Mouse (Mus musculus) heart, embryonic 10.5 days (tissue): ENCODE measurements around the gene Gm20379. TPM values are rescaled to one million over a fixed set of nuclear protein-coding genes. Genes with fewer than 3 reads are reported as not detected.

Source experiments
- DNase-seq: peaks from one replicate; pipeline ENCODE4 v3.0.0-alpha.2; 2017; ENCODE audit warnings: low spot score
- H3K27ac ChIP-seq: fragments of 300-500 bp; sonication (generic); 2 replicates; pipeline ENCODE4 v1.5.1; 2016; ENCODE audit warnings: mild to moderate bottlenecking
- H3K27me3 ChIP-seq: fragments of 300-500 bp; sonication (generic); 2 replicates; pipeline ENCODE4 v1.6.1; 2016; ENCODE audit warnings: mild to moderate bottlenecking; ENCODE audit not compliant: poor library complexity, insufficient read depth, severe bottlenecking
- H3K36me3 ChIP-seq: fragments of 300-500 bp; sonication (generic); 2 replicates; pipeline ENCODE4 v1.6.1; 2016; ENCODE audit warnings: mild to moderate bottlenecking, moderate library complexity
- H3K4me1 ChIP-seq: fragments of 300-500 bp; sonication (generic); 2 replicates; pipeline ENCODE4 v1.6.1; 2016; ENCODE audit warnings: mild to moderate bottlenecking
- H3K4me3 ChIP-seq: fragments of 300-500 bp; sonication (generic); 2 replicates; pipeline ENCODE4 v1.5.1; 2016; ENCODE audit warnings: mild to moderate bottlenecking, moderate library complexity
- H3K9me3 ChIP-seq: fragments of 300-500 bp; sonication (generic); 2 replicates; pipeline ENCODE4 v1.6.1; 2016; ENCODE audit warnings: mild to moderate bottlenecking, moderate library complexity
- WGBS: fragments of 180-500 bp; shearing (Covaris S2); methylation state at CpG from one replicate; pipeline ENCODE4 v1.1.7; 2016; 5-methylcytosine and 5-hydroxymethylcytosine counted together
- polyA plus RNA-seq: library from polyadenylated mRNA; unstranded; fragments of >200 nt; fragmentation: Nextera tagmentation; extraction: Ambion mirVana; gene quantifications from 2 replicates; pipeline ENCODE4 v1.2.1, GENCODE M21; 2016

Gm20379 gene
- polyA plus RNA-seq, 1 experiment from 2014 or later: 0.79 TPM

DNA sequence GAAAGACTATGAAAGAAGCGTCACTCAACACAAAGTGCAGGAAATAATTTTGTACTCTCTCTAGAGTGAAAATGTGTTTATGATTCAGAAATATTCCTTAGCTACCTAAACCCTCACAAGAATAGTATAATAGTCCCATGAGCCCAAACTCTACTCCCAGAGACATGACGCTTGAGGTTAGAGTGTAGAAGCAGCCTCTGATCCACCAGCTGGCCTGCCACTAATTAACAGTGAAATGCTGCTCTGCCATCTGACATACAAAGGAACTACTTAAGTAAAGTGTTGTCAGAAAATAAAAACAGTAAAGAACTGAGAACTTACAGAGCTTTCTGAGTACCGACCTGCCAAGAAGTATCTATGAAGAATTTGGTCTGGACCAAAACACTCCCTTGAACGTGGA is 3.3 kb upstream of the Gm20379 start:
- H3K9me3 ChIP-seq: no peaks in the 10 kb centered on the region
- DNase-seq: no peak
- H3K27me3 ChIP-seq: no peaks in the 10 kb centered on the region
- WGBS: 84% methylated on average over 4 of the region's 4 CpGs
- peaks cover 13% of the 10 kb centered on the region; the same call in 1 of the 2 replicates for H3K4me1 ChIP-seq
- H3K27ac ChIP-seq: no peak overlapping the region
- H3K4me3 ChIP-seq: no peak overlapping the region
- H3K36me3 ChIP-seq: peaks cover 21% of the 10 kb centered on the region; the same call in 1 of the 2 replicates

- no peaks in the 10 kb centered on the region for H3K27me3 ChIP-seq
- H3K4me1 ChIP-seq: peaks cover 13% of the 10 kb centered on the region; the same call in 1 of the 2 replicates
- no peak for DNase-seq
- H3K36me3 ChIP-seq: peaks cover 28% of the 10 kb centered on the region
- 88% methylated on average over 8 of the region's 8 CpGs for WGBS
- no peak overlapping the region for H3K4me3 ChIP-seq
- H3K9me3 ChIP-seq: no peaks in the 10 kb centered on the region
- no peak overlapping the region for H3K27ac ChIP-seq
These were observed 2.5 kb upstream of the Gm20379 start for GRCm38 (mm10) chr13:92303062-92303948.

- Histone ChIP-seq H3K9me3 (no peaks in the 10 kb centered on the region), H3K4me1 (peaks cover 13% of the 10 kb centered on the region; the same call in 1 of the 2 replicates), H3K4me3 (no peak overlapping the region), H3K36me3 (peaks cover 33% of the 10 kb centered on the region), H3K27ac (no peak overlapping the region), H3K27me3 (no peaks in the 10 kb centered on the region)
- no peak for DNase-seq
- WGBS: 90% methylated on average over 5 of the region's 5 CpGs
These were observed 1.5 kb upstream of the Gm20379 start for GRCm38 (mm10) chr13:92304291-92304690.

GRCm38 (mm10) chr13:92314613-92315012 is 8.8 kb downstream of the Gm20379 start:
- DNase-seq: no peak
- 87% methylated on average over 5 of the region's 5 CpGs for WGBS
- peaks cover 27% of the 10 kb centered on the region for H3K36me3 ChIP-seq
- no peaks in the 10 kb centered on the region for H3K9me3 ChIP-seq
- no peaks in the 10 kb centered on the region for H3K27me3 ChIP-seq
- no peak overlapping the region for H3K27ac ChIP-seq
- no peak overlapping the region for H3K4me3 ChIP-seq
- no peaks in the 10 kb centered on the region for H3K4me1 ChIP-seq

DNA sequence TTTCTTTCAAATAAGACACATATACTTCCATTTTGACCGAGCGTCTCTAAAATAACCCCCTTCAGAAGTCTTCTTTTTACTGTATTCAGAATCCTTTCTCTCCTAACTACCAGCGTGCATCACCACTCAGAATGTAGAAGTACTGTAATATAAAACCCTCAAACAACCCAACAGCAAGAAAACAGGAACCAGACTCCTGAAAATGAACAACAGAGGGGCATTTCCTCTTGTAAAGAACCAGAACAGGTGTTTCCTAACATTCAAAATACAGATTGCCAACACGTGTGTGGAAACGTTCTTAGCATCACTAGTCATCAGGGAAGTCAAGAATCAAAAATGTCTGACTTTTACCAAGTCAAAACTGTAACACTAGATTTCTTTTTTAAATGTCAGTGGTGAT is 15.0 kb downstream of the Gm20379 start:
- no peak overlapping the region for H3K27ac ChIP-seq
- H3K36me3 ChIP-seq: peaks cover 22% of the 10 kb centered on the region
- no peaks in the 10 kb centered on the region for H3K9me3 ChIP-seq
- no peak overlapping the region for H3K4me3 ChIP-seq
- H3K4me1 ChIP-seq: peaks cover 4% of the 10 kb centered on the region; the same call in 1 of the 2 replicates
- DNase-seq: no peak
- H3K27me3 ChIP-seq: no peaks in the 10 kb centered on the region
- 85% methylated on average over 5 of the region's 5 CpGs for WGBS

- WGBS: 58% methylated on average over 5 of the region's 5 CpGs
- no peak for DNase-seq
These were observed 20.2 kb downstream of the Gm20379 start for GRCm38 (mm10) chr13:92326030-92326429.

GRCm38 (mm10) chr13:92328000-92328399 is 22.2 kb downstream of the Gm20379 start:
- peaks cover 4% of the 10 kb centered on the region; the same call in 1 of the 2 replicates for H3K4me1 ChIP-seq
- no peak overlapping the region for H3K4me3 ChIP-seq
- peaks cover 16% of the 10 kb centered on the region; the same call in 1 of the 2 replicates for H3K36me3 ChIP-seq
- no peaks in the 10 kb centered on the region for H3K9me3 ChIP-seq
- DNase-seq: no peak
- WGBS: 48% methylated on average over 2 of the region's 2 CpGs
- H3K27ac ChIP-seq: no peak overlapping the region
- H3K27me3 ChIP-seq: no peaks in the 10 kb centered on the region

More at GRCm38 (mm10) chr13:92326030-92326429, 20.2 kb downstream of the Gm20379 start:
- Histone ChIP-seq H3K36me3 (peaks cover 14% of the 10 kb centered on the region; the same call in 1 of the 2 replicates), H3K27ac (no peak overlapping the region), H3K4me1 (peaks cover 4% of the 10 kb centered on the region; the same call in 1 of the 2 replicates), H3K27me3 (no peaks in the 10 kb centered on the region), H3K9me3 (no peaks in the 10 kb centered on the region), H3K4me3 (no peak overlapping the region)

GRCm38 (mm10) chr13:92330621-92331020 is 24.8 kb downstream of the Gm20379 start:
- no peaks in the 10 kb centered on the region; the same call in 1 of the 2 replicates for H3K4me1 ChIP-seq
- peaks cover 14% of the 10 kb centered on the region; the same call in 1 of the 2 replicates for H3K36me3 ChIP-seq
- H3K27ac ChIP-seq: no peak overlapping the region
- no peaks in the 10 kb centered on the region for H3K27me3 ChIP-seq
- WGBS: 90% methylated on average over 3 of the region's 3 CpGs
- H3K4me3 ChIP-seq: no peak overlapping the region
- no peak for DNase-seq
- no peaks in the 10 kb centered on the region for H3K9me3 ChIP-seq

DNA sequence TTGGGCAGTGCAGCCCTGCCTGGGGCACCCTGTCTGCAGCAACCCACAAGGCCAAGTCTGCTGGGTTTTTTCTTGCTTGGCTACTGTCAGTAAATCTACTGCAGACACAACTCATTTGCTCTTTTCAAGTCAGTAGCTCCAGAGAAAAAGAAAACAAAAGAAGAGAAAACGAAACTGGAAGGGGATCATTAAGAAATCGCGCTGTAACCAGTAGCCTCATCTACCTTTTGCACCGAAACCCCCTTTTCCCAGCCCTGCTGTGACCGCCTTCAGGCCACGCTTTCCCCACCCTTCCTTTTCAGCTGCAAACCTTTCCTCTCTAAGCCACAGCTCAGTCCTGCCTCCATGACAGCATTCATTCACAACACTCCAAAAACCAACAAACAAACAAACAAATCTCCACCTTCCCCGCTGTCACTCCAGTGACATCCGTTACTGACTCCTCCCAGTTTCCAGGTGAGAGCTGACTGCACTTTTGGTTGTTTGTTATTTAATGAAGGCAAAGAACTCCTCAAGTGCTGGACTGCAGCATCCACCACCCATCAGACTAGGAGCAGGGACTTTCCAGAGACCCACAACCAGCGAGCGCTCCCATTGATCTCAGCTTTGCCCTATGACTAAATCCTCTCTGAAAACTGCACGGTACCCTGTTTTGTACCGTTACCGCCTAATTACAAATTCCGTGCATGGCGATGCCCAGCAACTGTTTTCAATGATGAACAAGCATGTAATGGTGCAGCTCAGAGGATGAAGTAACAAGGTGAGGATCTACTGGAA is 26.5 kb downstream of the Gm20379 start:
- Histone ChIP-seq H3K4me1 (no peaks in the 10 kb centered on the region), H3K4me3 (no peak overlapping the region), H3K27ac (no peak overlapping the region), H3K27me3 (no peaks in the 10 kb centered on the region), H3K36me3 (peaks cover 21% of the 10 kb centered on the region; the same call in 1 of the 2 replicates), H3K9me3 (no peaks in the 10 kb centered on the region)
- WGBS: 88% methylated on average over 15 of the region's 15 CpGs
- DNase-seq: no peak

DNA sequence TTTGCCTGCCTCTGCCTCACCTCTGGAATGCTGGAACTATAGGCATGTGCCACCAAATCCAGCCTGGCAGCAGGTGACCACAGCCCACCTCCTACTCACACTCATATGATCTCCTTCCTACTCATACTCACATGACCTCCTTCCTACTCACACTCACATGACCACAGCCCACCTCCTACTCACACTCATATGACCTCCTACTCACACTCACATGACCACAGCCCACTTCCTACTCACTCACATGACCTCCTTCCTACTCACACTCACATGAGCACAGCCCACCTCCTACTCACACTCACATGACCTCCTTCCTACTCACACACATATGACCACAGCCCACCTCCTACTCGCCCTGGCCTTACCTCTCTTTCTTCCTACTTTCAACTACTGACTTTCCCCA is 31.1 kb downstream of the Gm20379 start:
- H3K4me1 ChIP-seq: no peaks in the 10 kb centered on the region
- no peak overlapping the region for H3K4me3 ChIP-seq
- WGBS: 87% methylated on average over 1 of the region's 1 CpGs
- H3K27me3 ChIP-seq: no peaks in the 10 kb centered on the region
- no peak overlapping the region for H3K27ac ChIP-seq
- H3K9me3 ChIP-seq: no peaks in the 10 kb centered on the region
- H3K36me3 ChIP-seq: peaks cover 23% of the 10 kb centered on the region
- no peak for DNase-seq

- H3K27ac ChIP-seq: no peak overlapping the region
- no peaks in the 10 kb centered on the region for H3K4me1 ChIP-seq
- no peak for DNase-seq
- H3K9me3 ChIP-seq: no peaks in the 10 kb centered on the region
- H3K36me3 ChIP-seq: peaks cover 30% of the 10 kb centered on the region
- no peaks in the 10 kb centered on the region for H3K27me3 ChIP-seq
- no peak overlapping the region for H3K4me3 ChIP-seq
- 69% methylated on average over 6 of the region's 6 CpGs for WGBS
These were observed 32.1 kb downstream of the Gm20379 start for GRCm38 (mm10) chr13:92337773-92338462.

GRCm38 (mm10) chr13:92339787-92340186 is 34.0 kb downstream of the Gm20379 start:
- DNase-seq: no peak
- H3K4me1 ChIP-seq: no peaks in the 10 kb centered on the region
- 89% methylated on average over 3 of the region's 3 CpGs for WGBS
- H3K27me3 ChIP-seq: no peaks in the 10 kb centered on the region
- no peaks in the 10 kb centered on the region for H3K9me3 ChIP-seq
- H3K4me3 ChIP-seq: no peak overlapping the region
- H3K36me3 ChIP-seq: peaks cover 48% of the 10 kb centered on the region
- H3K27ac ChIP-seq: no peak overlapping the region
